Mouse (Mus musculus): ENCODE measurements at regions not wholly inside any gene's neighbourhood (a gene's known extent, or its start where the extent isn't known, plus 50 kb on each side); places are given as distances from the start of the nearest gene placed in this dataset.

- no peak for DNase-seq (ENCODE audit: extremely low spot score in 1 of 2, low spot score in 1 of 2)
Observed at GRCm38 (mm10) chr1:41055761-41056160, 250.4 kb downstream of the Tmem182 start.

DNA sequence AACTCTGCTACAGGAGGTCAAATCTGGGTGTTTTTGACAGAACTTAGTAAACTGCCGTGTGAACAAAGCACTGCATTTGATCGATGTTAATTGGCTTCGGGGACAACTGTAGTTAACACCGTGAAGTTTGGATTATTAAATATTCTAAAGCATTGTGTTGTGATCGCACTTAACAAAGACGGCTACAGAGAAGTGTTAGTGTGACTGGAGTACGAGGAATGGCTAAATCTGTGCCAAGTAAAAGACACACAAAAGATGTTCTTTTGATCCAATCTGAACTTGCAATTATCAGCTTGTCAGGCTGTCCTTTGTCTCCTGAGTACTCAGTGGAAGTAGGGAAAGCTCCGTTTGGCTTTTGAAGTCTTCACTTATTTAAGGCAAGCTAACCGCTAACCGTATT, 259.7 kb downstream of the Tmem182 start:
- no peak for DNase-seq (ENCODE audit: extremely low spot score in 1 of 2, low spot score in 1 of 2)

- peak in 1 of 2 experiments; percentile 13 for DNase-seq (ENCODE audit: extremely low spot score in 1 of 2, low spot score in 1 of 2)
Observed at GRCm38 (mm10) chr1:41104869-41105268, 299.5 kb downstream of the Tmem182 start.

GRCm38 (mm10) chr1:41121636-41122175, 316.3 kb downstream of the Tmem182 start:
- no peak for DNase-seq (ENCODE audit: extremely low spot score in 1 of 2, low spot score in 1 of 2)

- DNase-seq (ENCODE audit: extremely low spot score in 1 of 2, low spot score in 1 of 2): no peak
Observed at GRCm38 (mm10) chr1:41131410-41131809, 326.0 kb downstream of the Tmem182 start.

- no peak for DNase-seq (ENCODE audit: extremely low spot score in 1 of 2, low spot score in 1 of 2)
Observed at GRCm38 (mm10) chr1:41133143-41133542, 327.7 kb downstream of the Tmem182 start.

DNA sequence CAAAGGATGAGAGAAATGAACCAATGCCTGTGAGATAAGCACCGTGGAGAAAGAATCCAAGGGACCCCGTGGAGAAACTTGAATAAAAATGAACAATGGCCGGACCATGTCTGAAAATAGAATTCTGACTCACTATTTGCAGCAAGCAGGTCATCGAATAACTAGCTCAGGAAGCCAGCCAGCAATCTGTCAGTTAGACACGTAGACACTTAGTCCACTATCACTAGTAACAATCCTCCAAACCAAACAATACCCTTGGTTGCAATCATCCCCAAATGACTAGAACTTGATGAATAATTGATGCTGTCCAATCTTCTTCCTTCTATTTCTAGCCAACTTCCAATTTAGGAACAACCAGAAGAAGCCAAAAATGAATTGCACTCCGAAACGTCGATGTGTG, 328.5 kb downstream of the Tmem182 start:
- no peak for DNase-seq (ENCODE audit: extremely low spot score in 1 of 2, low spot score in 1 of 2)

GRCm38 (mm10) chr1:41139725-41140124, 334.3 kb downstream of the Tmem182 start:
- DNase-seq (ENCODE audit: extremely low spot score in 1 of 2, low spot score in 1 of 2): no peak

DNA sequence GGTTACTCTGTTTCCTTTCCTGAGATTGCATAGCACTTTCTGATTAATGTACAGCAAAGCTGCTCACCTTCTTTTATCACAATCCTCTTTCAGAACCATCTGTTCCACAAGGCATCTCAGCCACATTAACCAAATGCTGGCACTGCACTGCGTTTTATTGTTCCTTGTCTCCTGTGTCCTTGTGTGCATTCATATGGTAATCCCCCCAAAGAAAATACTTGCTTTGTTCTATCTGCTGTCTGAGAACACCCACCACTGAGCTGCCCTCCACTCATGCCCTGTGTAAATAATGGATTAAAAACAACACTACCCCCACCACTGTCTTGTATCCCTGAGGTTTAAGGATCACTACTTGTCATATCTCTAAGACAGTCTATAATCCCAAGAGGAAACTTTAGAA, 335.1 kb downstream of the Tmem182 start:
- DNase-seq (ENCODE audit: extremely low spot score in 1 of 2, low spot score in 1 of 2): no peak

- no peak for DNase-seq (ENCODE audit: extremely low spot score in 1 of 2, low spot score in 1 of 2)
Observed at GRCm38 (mm10) chr1:41141992-41142391, 336.6 kb downstream of the Tmem182 start.

DNA sequence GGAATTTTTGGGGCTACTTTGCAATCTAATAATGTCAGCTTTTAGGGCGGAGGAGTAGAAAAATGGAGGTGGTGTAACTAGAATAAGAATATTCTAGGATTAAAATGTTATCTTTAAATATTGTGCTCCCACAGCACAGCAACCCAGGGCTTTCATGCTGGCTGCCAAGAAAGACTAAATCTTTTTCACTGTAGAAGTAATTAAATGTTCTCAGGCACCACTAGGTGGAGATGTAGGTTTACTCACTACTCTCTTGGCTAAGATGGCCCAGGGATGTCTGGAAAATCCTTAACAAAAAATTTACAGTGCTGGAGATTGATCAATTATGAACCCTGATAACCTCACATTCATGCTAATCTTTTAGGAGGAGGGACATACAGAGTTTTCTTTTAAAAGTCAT, 347.1 kb downstream of the Tmem182 start:
- DNase-seq (ENCODE audit: extremely low spot score in 1 of 2, low spot score in 1 of 2): peak; percentile 29 to 79

- DNase-seq (ENCODE audit: extremely low spot score in 1 of 2, low spot score in 1 of 2): peak in 1 of 2 experiments; percentile 12
Observed at GRCm38 (mm10) chr1:41153174-41153999, 348.0 kb downstream of the Tmem182 start.

GRCm38 (mm10) chr1:41154198-41154597, 348.8 kb downstream of the Tmem182 start:
- no peak for DNase-seq (ENCODE audit: extremely low spot score in 1 of 2, low spot score in 1 of 2)

GRCm38 (mm10) chr1:41156946-41157345, 351.5 kb downstream of the Tmem182 start:
- no peak for DNase-seq (ENCODE audit: extremely low spot score in 1 of 2, low spot score in 1 of 2)

DNA sequence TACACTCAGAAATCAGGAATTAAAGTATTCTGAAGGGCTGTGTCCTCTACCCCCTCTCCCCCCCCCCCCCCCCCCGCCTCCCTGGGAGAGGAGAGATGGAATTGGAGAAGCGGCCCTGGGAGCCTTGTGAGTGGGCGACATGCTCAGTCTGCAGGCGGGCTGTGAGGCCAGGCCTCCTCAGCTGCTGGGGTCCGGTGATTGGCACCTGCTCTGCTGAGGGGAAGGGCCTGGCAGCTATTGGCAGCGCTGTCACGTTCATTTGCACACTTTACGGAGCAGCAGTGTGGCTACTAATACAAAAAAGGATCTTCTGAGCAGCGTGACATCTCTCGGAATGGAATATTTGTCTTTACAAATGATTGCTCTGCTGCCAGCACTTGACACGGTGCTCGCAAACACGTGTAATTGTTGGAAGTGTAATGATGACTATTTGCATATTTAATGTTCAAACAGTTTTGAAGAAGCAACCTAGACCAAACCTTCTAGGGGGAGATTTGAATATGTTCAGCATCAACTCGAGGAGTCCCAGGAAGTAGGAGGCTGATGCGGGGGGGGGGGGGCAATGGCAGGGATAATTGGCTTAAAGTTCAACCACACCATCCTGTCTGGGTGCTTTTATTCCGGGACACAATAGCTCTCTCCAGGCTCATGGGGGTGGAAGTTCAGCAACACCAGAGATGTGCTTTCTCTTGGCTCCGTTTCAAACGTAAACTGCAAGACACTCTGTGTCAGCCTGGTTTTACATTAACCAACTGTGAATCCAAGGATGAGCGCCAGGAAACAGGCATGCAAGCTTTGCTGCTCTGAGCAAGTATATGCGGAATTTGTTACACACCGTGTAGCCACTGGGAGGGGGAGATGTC, 352.5 kb downstream of the Tmem182 start:
- peak in 1 of 2 experiments; percentile 57 for DNase-seq (ENCODE audit: extremely low spot score in 1 of 2, low spot score in 1 of 2)

- DNase-seq (ENCODE audit: extremely low spot score in 1 of 2, low spot score in 1 of 2): no peak
Observed at GRCm38 (mm10) chr1:41165878-41166786, 360.7 kb downstream of the Tmem182 start.

GRCm38 (mm10) chr1:41166787-41167420, 361.5 kb downstream of the Tmem182 start:
- DNase-seq (ENCODE audit: extremely low spot score in 1 of 2, low spot score in 1 of 2): no peak

DNA sequence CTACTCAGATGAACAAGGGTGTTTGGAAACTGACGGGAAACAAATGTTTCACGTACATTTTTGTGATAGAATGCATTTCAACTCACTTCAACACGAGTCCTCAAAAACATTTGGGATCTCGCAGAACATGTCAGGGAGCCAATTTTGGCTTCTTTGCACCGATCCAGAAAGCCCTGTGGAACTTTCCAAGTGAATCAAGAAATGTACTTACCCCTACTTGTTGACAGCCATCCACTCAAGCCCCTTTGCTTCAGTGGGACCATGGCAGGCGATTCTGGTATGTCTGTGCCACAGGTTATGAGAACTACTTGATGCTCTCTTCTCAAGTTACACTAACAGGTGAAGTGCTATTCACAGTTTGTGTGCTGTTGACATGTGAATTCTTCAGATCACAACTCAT, 381.6 kb downstream of the Tmem182 start:
- no peak for DNase-seq (ENCODE audit: extremely low spot score in 1 of 2, low spot score in 1 of 2)

DNA sequence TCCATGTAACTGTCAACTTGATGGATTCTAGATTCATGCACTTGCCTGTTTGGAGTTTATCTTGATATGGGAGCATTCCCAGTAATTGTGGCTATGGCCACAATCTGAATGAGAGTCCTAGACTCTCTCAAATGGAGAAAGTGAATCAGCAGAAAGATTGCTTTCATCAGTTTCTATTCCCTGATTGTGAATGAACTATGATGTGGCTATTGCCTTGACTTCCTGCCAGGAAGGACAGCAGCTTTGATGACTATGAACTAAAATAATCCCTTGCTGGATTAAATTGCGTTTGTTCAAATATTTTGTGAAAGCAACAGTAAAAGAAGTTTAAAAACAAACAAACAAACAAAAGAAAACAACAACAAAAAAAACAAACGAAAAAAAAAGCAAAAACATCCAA, 407.5 kb downstream of the Tmem182 start:
- DNase-seq (ENCODE audit: extremely low spot score in 1 of 2, low spot score in 1 of 2): no peak

- DNase-seq (ENCODE audit: extremely low spot score in 1 of 2, low spot score in 1 of 2): no peak
Observed at GRCm38 (mm10) chr1:41225851-41226250, 420.4 kb downstream of the Tmem182 start.

All from frontal cortex, adult 2 months (tissue).